Comparison of ENCODE assay signal across 9 mouse cellular contexts in genomic region chr8:72320803-72321583, GRCm38 (mm10). TPM values are rescaled to one million over a fixed set of nuclear protein-coding genes. Genes with fewer than 3 reads are reported as not detected.
DNase-seq lines count a peak whose midpoint lies in the region; ATAC-seq lines count a peak whose summit lies in the region.
"Had no signal": no experiment of that assay in that cellular context is flagged by ENCODE, and none has a peak within 500 bp of the region (broad histone marks: within the 10 kb centered on the region; RNA-seq: fewer than 3 reads in every experiment).

No protein-coding gene starts in this region.

- no peak overlapping the region for H3K9ac ChIP-seq in kidney, embryonic 15.5 days
- H3K9ac ChIP-seq in intestine, embryonic 16.5 days (ENCODE audit: low read depth, low read length), result peak overlapping the region; percentile 41; the same call in 1 of the 2 replicates
- peak overlapping the region; percentile 69; the same call in 1 of the 2 replicates for H3K9ac ChIP-seq in midbrain, embryonic 16.5 days (ENCODE audit: low read depth, low read length)

- H3K9me3 ChIP-seq in kidney, embryonic 15.5 days (replicated peaks), result no peaks in the 10 kb centered on the region
- H3K9me3 ChIP-seq in embryonic facial prominence, embryonic 10.5 days, result no peaks in the 10 kb centered on the region
- H3K9me3 ChIP-seq in intestine, embryonic 16.5 days (ENCODE audit: control insufficient read depth, low read length), result no peaks in the 10 kb centered on the region
- no peaks in the 10 kb centered on the region for H3K9me3 ChIP-seq in midbrain, embryonic 16.5 days (replicated peaks; ENCODE audit: control insufficient read depth, low read length, poor library complexity, severe bottlenecking)

- no peak for ATAC-seq in kidney, embryonic 15.5 days (replicated peaks; ENCODE audit: low FRiP score)
- ATAC-seq in intestine, embryonic 16.5 days, result no peak
- ATAC-seq in midbrain, embryonic 16.5 days, result no peak
- ATAC-seq in megakaryocyte progenitor cell, adult 5-6 weeks (replicated peaks; ENCODE audit: poor library complexity), result no peak

- H3K27ac ChIP-seq in kidney, embryonic 15.5 days, result no peak overlapping the region
- no peak overlapping the region for H3K27ac ChIP-seq in embryonic facial prominence, embryonic 10.5 days (replicated peaks)
- no peak overlapping the region for H3K27ac ChIP-seq in intestine, embryonic 16.5 days (ENCODE audit: low read length)
- no peak overlapping the region for H3K27ac ChIP-seq in midbrain, embryonic 16.5 days (ENCODE audit: low read length)

- H3K4me2 ChIP-seq in kidney, embryonic 15.5 days, result peak overlapping the region; percentile 84
- H3K4me2 ChIP-seq in intestine, embryonic 16.5 days (ENCODE audit: low read depth, low read length), result peak overlapping the region; percentile 96
- H3K4me2 ChIP-seq in midbrain, embryonic 16.5 days (ENCODE audit: low read length), result no peak overlapping the region

- H3K27me3 ChIP-seq in kidney, embryonic 15.5 days, result peaks cover 38% of the 10 kb centered on the region
- peaks cover 73% of the 10 kb centered on the region for H3K27me3 ChIP-seq in embryonic facial prominence, embryonic 10.5 days (replicated peaks; ENCODE audit: low read depth, poor library complexity, severe bottlenecking)
- peaks cover 32% of the 10 kb centered on the region for H3K27me3 ChIP-seq in intestine, embryonic 16.5 days (replicated peaks; ENCODE audit: control insufficient read depth, insufficient read depth, low read length)
- peaks cover 34% of the 10 kb centered on the region for H3K27me3 ChIP-seq in midbrain, embryonic 16.5 days (ENCODE audit: control insufficient read depth, insufficient read depth, low read depth, low read length)

- DNase-seq in kidney, adult 18-20 months, result no peak
- peak; percentile 18 for DNase-seq in embryonic facial prominence, embryonic 10.5 days (ENCODE audit: low spot score)
- no peak for DNase-seq in frontal cortex, postnatal 36 days (ENCODE audit: low spot score in 2 of 2)
- DNase-seq in retina, embryonic 14.5 days (ENCODE audit: low spot score), result no peak
- DNase-seq: gastrocnemius, postnatal 25 days had no signal

- peak overlapping the region; percentile 64 for H3K4me3 ChIP-seq in kidney, embryonic 15.5 days (replicated peaks)
- peak overlapping the region; percentile 64 for H3K4me3 ChIP-seq in embryonic facial prominence, embryonic 10.5 days
- H3K4me3 ChIP-seq in intestine, embryonic 16.5 days (ENCODE audit: low read length), result peak overlapping the region; percentile 65
- peak overlapping the region; percentile 54 for H3K4me3 ChIP-seq in midbrain, embryonic 16.5 days (ENCODE audit: low read depth, low read length)

- no peaks in the 10 kb centered on the region for H3K36me3 ChIP-seq in kidney, embryonic 15.5 days
- no peaks in the 10 kb centered on the region for H3K36me3 ChIP-seq in embryonic facial prominence, embryonic 10.5 days (replicated peaks)
- no peaks in the 10 kb centered on the region for H3K36me3 ChIP-seq in intestine, embryonic 16.5 days (ENCODE audit: control insufficient read depth, insufficient read depth, low read length)
- no peaks in the 10 kb centered on the region for H3K36me3 ChIP-seq in midbrain, embryonic 16.5 days (ENCODE audit: control insufficient read depth, insufficient read depth, low read length)

- WGBS in kidney, embryonic 15.5 days, result 56% methylated on average over 25 of the region's 25 CpGs
- WGBS in embryonic facial prominence, embryonic 10.5 days, result 54% methylated on average over 25 of the region's 25 CpGs
- 58% methylated on average over 25 of the region's 25 CpGs for WGBS in intestine, embryonic 16.5 days
- 59% methylated on average over 25 of the region's 25 CpGs for WGBS in midbrain, embryonic 16.5 days

- H3K4me1 ChIP-seq in kidney, embryonic 15.5 days, result peaks cover 29% of the 10 kb centered on the region
- peaks cover 32% of the 10 kb centered on the region for H3K4me1 ChIP-seq in embryonic facial prominence, embryonic 10.5 days
- H3K4me1 ChIP-seq in intestine, embryonic 16.5 days (ENCODE audit: control insufficient read depth, insufficient read depth, low read length), result peaks cover 14% of the 10 kb centered on the region
- peaks cover 7% of the 10 kb centered on the region for H3K4me1 ChIP-seq in midbrain, embryonic 16.5 days (ENCODE audit: control insufficient read depth, insufficient read depth, low read length)

RNA-seq across cellular contexts. Expression of gene Klf2, which starts 2.2 kb away (rescaled TPM):
- polyA plus RNA-seq in kidney, embryonic 15.5 days (2015; fragmentation: Nextera tagmentation; extraction: Ambion mirVana), result 12.6 and 14.0 TPM in 2 replicates
- 3.1 and 3.7 TPM in 2 replicates for polyA plus RNA-seq in embryonic facial prominence, embryonic 10.5 days (2016; fragmentation: Nextera tagmentation; extraction: Ambion mirVana)
- polyA plus RNA-seq in intestine, embryonic 16.5 days (2015; fragmentation: Nextera tagmentation; extraction: Ambion mirVana), result 3.6 and 5.1 TPM in 2 replicates
- 3.6 and 4.0 TPM in 2 replicates for polyA plus RNA-seq in midbrain, embryonic 16.5 days (2015; fragmentation: Nextera tagmentation; extraction: Ambion mirVana)
- 10.8 and 21.8 TPM in 2 replicates for total RNA-seq in megakaryocyte progenitor cell, adult 5-6 weeks (2015)
- 2.0 and 6.6 TPM in 2 replicates for total RNA-seq in megakaryocyte progenitor cell, adult 5-6 weeks (2017)

RNA-seq across cellular contexts. Expression of gene Gm10282, which starts 15.9 kb away (rescaled TPM):
- polyA plus RNA-seq in kidney, embryonic 15.5 days (2015; fragmentation: Nextera tagmentation; extraction: Ambion mirVana), result 29.0 and 30.3 TPM in 2 replicates
- polyA plus RNA-seq in embryonic facial prominence, embryonic 10.5 days (2016; fragmentation: Nextera tagmentation; extraction: Ambion mirVana), result 31.3 and 36.9 TPM in 2 replicates
- polyA plus RNA-seq in intestine, embryonic 16.5 days (2015; fragmentation: Nextera tagmentation; extraction: Ambion mirVana), result 14.3 and 18.9 TPM in 2 replicates
- 9.7 and 11.3 TPM in 2 replicates for polyA plus RNA-seq in midbrain, embryonic 16.5 days (2015; fragmentation: Nextera tagmentation; extraction: Ambion mirVana)
- total RNA-seq in megakaryocyte progenitor cell, adult 5-6 weeks (2015), result 58.7 and 76.6 TPM in 2 replicates
- total RNA-seq in megakaryocyte progenitor cell, adult 5-6 weeks (2017), result 68.3 and 86.8 TPM in 2 replicates
